Mouse (Mus musculus): ENCODE measurements around the gene Chd2. TPM values are rescaled to one million over a fixed set of nuclear protein-coding genes. Genes with fewer than 3 reads are reported as not detected.
A peak's percentile ranks its signal among the peaks of the same experiment; 100 is the strongest.
"Not testable (repeated sequence)": the region's sequence is repeated elsewhere in the genome, so short reads cannot be mapped to it uniquely, and the experiment has no call there.

Gene Chd2
- polyA plus RNA-seq, 1 experiment from 2014 or later = 41.6 TPM

- no peaks in the 10 kb centered on the region for H3K27me3 ChIP-seq (ENCODE audit: insufficient read depth, low read length)
- H3K9ac ChIP-seq (ENCODE audit: low read depth, low read length) = no peak overlapping the region; the same call in 1 of the 2 replicates
- no peak overlapping the region for H3K4me3 ChIP-seq (replicated peaks; ENCODE audit: low read depth, low read length)
- TF ChIP-seq CTCF (IDR thresholded peaks at IDR 0.05; ENCODE audit: low read depth) = no peak
- DNase-seq (ENCODE audit: low spot score) = no peak
- peak overlapping the region; percentile 83 for H3K27ac ChIP-seq
- H3K36me3 ChIP-seq (ENCODE audit: insufficient read depth, low read length) = no peaks in the 10 kb centered on the region
- no peaks in the 10 kb centered on the region for H3K9me3 ChIP-seq (replicated peaks; ENCODE audit: low read length)
- no peak for ATAC-seq (replicated peaks; ENCODE audit: low FRiP score, low read depth)
- peaks cover 35% of the 10 kb centered on the region for H3K4me1 ChIP-seq (replicated peaks; ENCODE audit: insufficient read depth, low read length)
- WGBS = 45% methylated on average over 3 of the region's 3 CpGs
- 0 out of 2 replicates have a peak overlapping the region, but pooled peaks have one; percentile 25 for H3K4me2 ChIP-seq (ENCODE audit: low read length)
Observed at GRCm38 (mm10) chr7:73532916-73533315, 8.7 kb downstream of the Chd2 start.

GRCm38 (mm10) chr7:73532139-73532538 is 9.5 kb downstream of the Chd2 start:
- no peak overlapping the region for H3K4me2 ChIP-seq (ENCODE audit: low read length)
- no peaks in the 10 kb centered on the region for H3K36me3 ChIP-seq (ENCODE audit: insufficient read depth, low read length)
- 73% methylated on average over 3 of the region's 3 CpGs for WGBS
- no peaks in the 10 kb centered on the region for H3K27me3 ChIP-seq (ENCODE audit: insufficient read depth, low read length)
- no peak for TF ChIP-seq CTCF (IDR thresholded peaks at IDR 0.05; ENCODE audit: low read depth)
- DNase-seq (ENCODE audit: low spot score) = no peak
- H3K9me3 ChIP-seq (replicated peaks; ENCODE audit: low read length) = no peaks in the 10 kb centered on the region
- peaks cover 35% of the 10 kb centered on the region for H3K4me1 ChIP-seq (replicated peaks; ENCODE audit: insufficient read depth, low read length)
- ATAC-seq (replicated peaks; ENCODE audit: low FRiP score, low read depth) = no peak
- H3K9ac ChIP-seq (ENCODE audit: low read depth, low read length) = no peak overlapping the region
- no peak overlapping the region for H3K4me3 ChIP-seq (replicated peaks; ENCODE audit: low read depth, low read length)
- peak overlapping the region; percentile 43; the same call in 1 of the 2 replicates for H3K27ac ChIP-seq

GRCm38 (mm10) chr7:73531506-73532093 is 10.0 kb downstream of the Chd2 start:
- Histone ChIP-seq H3K4me2 (ENCODE audit: low read length) (no peak overlapping the region), H3K4me3 (replicated peaks; ENCODE audit: low read depth, low read length) (no peak overlapping the region), H3K36me3 (ENCODE audit: insufficient read depth, low read length) (no peaks in the 10 kb centered on the region), H3K4me1 (replicated peaks; ENCODE audit: insufficient read depth, low read length) (peaks cover 32% of the 10 kb centered on the region), H3K9ac (ENCODE audit: low read depth, low read length) (no peak overlapping the region), H3K27ac (peak overlapping the region; percentile 43), H3K9me3 (replicated peaks; ENCODE audit: low read length) (no peaks in the 10 kb centered on the region), H3K27me3 (ENCODE audit: insufficient read depth, low read length) (no peaks in the 10 kb centered on the region)
- 71% methylated on average over 7 of the region's 7 CpGs for WGBS
- DNase-seq (ENCODE audit: low spot score) = no peak
- no peak for TF ChIP-seq CTCF (IDR thresholded peaks at IDR 0.05; ENCODE audit: low read depth)
- ATAC-seq (replicated peaks; ENCODE audit: low FRiP score, low read depth) = no peak

- Histone ChIP-seq H3K4me1 (replicated peaks; ENCODE audit: insufficient read depth, low read length) (peaks cover 28% of the 10 kb centered on the region), H3K9me3 (replicated peaks; ENCODE audit: low read length) (no peaks in the 10 kb centered on the region), H3K36me3 (ENCODE audit: insufficient read depth, low read length) (no peaks in the 10 kb centered on the region), H3K4me2 (ENCODE audit: low read length) (no peak overlapping the region), H3K9ac (ENCODE audit: low read depth, low read length) (no peak overlapping the region), H3K27me3 (ENCODE audit: insufficient read depth, low read length) (no peaks in the 10 kb centered on the region), H3K27ac (peak overlapping the region; percentile 43), H3K4me3 (replicated peaks; ENCODE audit: low read depth, low read length) (no peak overlapping the region)
- 72% methylated on average over 5 of the region's 5 CpGs for WGBS
- TF ChIP-seq CTCF (IDR thresholded peaks at IDR 0.05; ENCODE audit: low read depth) = no peak
- ATAC-seq (replicated peaks; ENCODE audit: low FRiP score, low read depth) (no peak), DNase-seq (ENCODE audit: low spot score) (no peak)
Observed at GRCm38 (mm10) chr7:73530846-73531245, 10.8 kb downstream of the Chd2 start.

DNA sequence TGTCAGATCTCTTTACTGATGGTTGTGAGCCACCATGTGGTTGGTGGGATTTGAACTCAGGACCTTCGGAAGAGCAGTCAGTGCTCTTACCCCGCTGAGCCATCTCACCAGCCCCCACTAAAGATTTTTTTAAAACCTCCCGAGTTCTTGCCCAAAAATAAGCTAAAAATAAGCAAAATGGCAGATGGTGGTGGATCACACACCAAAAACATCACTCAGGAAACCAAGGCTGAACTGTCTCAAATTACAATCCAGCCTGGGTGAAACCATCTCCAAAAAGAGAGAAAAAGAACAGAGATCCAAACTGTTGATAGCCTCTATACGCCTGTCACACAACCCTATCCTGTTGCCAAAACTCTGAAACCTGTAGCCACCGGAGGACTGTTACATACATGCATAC is 11.5 kb downstream of the Chd2 start:
- no peaks in the 10 kb centered on the region for H3K36me3 ChIP-seq (ENCODE audit: insufficient read depth, low read length)
- H3K4me1 ChIP-seq (replicated peaks; ENCODE audit: insufficient read depth, low read length) = peaks cover 21% of the 10 kb centered on the region
- H3K27me3 ChIP-seq (ENCODE audit: insufficient read depth, low read length) = no peaks in the 10 kb centered on the region
- H3K4me2 ChIP-seq (ENCODE audit: low read length) = no peak overlapping the region
- no peak for TF ChIP-seq CTCF (IDR thresholded peaks at IDR 0.05; ENCODE audit: low read depth)
- DNase-seq (ENCODE audit: low spot score) = no peak
- ATAC-seq (replicated peaks; ENCODE audit: low FRiP score, low read depth) = no peak
- WGBS = 84% methylated on average over 5 of the region's 5 CpGs
- no peaks in the 10 kb centered on the region for H3K9me3 ChIP-seq (replicated peaks; ENCODE audit: low read length)
- no peak overlapping the region for H3K4me3 ChIP-seq (replicated peaks; ENCODE audit: low read depth, low read length)
- H3K9ac ChIP-seq (ENCODE audit: low read depth, low read length) = no peak overlapping the region
- no peak overlapping the region for H3K27ac ChIP-seq

DNA sequence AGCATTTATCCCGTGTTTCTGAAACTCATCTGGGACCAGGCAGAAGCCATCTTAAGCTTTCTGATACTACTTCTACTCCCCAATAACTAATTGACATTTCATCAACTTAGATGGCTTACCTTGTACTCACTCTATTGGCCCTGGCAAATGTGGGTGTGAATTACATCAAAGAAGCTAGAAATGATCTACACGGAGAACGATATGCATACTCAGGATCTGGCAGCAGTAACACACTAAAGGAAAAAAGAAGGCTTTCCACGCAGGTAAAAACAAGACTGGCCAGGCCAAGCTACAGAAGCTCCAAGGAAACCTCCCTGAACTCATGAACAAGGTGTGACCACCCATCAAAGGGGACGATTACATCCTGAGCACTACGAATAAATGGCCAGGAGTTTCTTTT is 12.4 kb downstream of the Chd2 start:
- Histone ChIP-seq H3K9me3 (replicated peaks; ENCODE audit: low read length) (no peaks in the 10 kb centered on the region), H3K4me1 (replicated peaks; ENCODE audit: insufficient read depth, low read length) (peaks cover 15% of the 10 kb centered on the region), H3K27me3 (ENCODE audit: insufficient read depth, low read length) (no peaks in the 10 kb centered on the region), H3K9ac (ENCODE audit: low read depth, low read length) (no peak overlapping the region), H3K36me3 (ENCODE audit: insufficient read depth, low read length) (no peaks in the 10 kb centered on the region), H3K4me2 (ENCODE audit: low read length) (no peak overlapping the region), H3K4me3 (replicated peaks; ENCODE audit: low read depth, low read length) (no peak overlapping the region), H3K27ac (no peak overlapping the region; the same call in 1 of the 2 replicates)
- no peak for TF ChIP-seq CTCF (IDR thresholded peaks at IDR 0.05; ENCODE audit: low read depth)
- DNase-seq (ENCODE audit: low spot score) = peak; percentile 1
- ATAC-seq (replicated peaks; ENCODE audit: low FRiP score, low read depth) = no peak
- 73% methylated on average over 6 of the region's 6 CpGs for WGBS

GRCm38 (mm10) chr7:73528377-73528894 is 13.2 kb downstream of the Chd2 start:
- 83% methylated on average over 7 of the region's 7 CpGs for WGBS
- DNase-seq (ENCODE audit: low spot score); ATAC-seq (replicated peaks; ENCODE audit: low FRiP score, low read depth); H3K4me2 ChIP-seq (ENCODE audit: low read length); H3K36me3 ChIP-seq (ENCODE audit: insufficient read depth, low read length); H3K4me3 ChIP-seq (replicated peaks; ENCODE audit: low read depth, low read length); H3K9me3 ChIP-seq (replicated peaks; ENCODE audit: low read length); H3K9ac ChIP-seq (ENCODE audit: low read depth, low read length); H3K27me3 ChIP-seq (ENCODE audit: insufficient read depth, low read length): not testable (repeated sequence)
- Histone ChIP-seq H3K27ac (peak overlapping the region; percentile 6; the same call in 1 of the 2 replicates), H3K4me1 (replicated peaks; ENCODE audit: insufficient read depth, low read length) (peaks cover 11% of the 10 kb centered on the region)

Data from kidney, postnatal 0 days (tissue).